Mouse (Mus musculus) liver, embryonic 13.5 days (tissue): ENCODE measurements around the gene Hps3. TPM values are rescaled to one million over a fixed set of nuclear protein-coding genes. Genes with fewer than 3 reads are reported as not detected.

ENCODE experiments used
- polyA plus RNA-seq: library from polyadenylated mRNA; unstranded; fragments of >200 nt; fragmentation: Nextera tagmentation; extraction: Ambion mirVana; gene quantifications from 2 replicates; pipeline ENCODE4 v1.2.1, GENCODE M21; 2015

Gene Hps3
- polyA plus RNA-seq, 1 experiment from 2014 or later: 6.3 TPM

Other genes starting within 250 kb of the Hps3 start
- 2.0 and 2.7 TPM in 2 replicates for gene Cp, start 78.3 kb downstream of the Hps3 start, polyA plus RNA-seq
- gene Hltf, start 22.5 kb upstream of the Hps3 start, polyA plus RNA-seq: 9.3 and 13.1 TPM in 2 replicates
- gene Gyg, start 120.0 kb upstream of the Hps3 start, polyA plus RNA-seq: 25.6 and 28.5 TPM in 2 replicates
- gene Cpa3, start 206.9 kb upstream of the Hps3 start, polyA plus RNA-seq: 6.1 and 7.0 TPM in 2 replicates
- gene Cpb1, start 240.4 kb upstream of the Hps3 start, polyA plus RNA-seq: 0.03 and 0.12 TPM in 2 replicates